Mouse (Mus musculus) intestine, postnatal 0 days (tissue): ENCODE results near the gene Bag5. TPM values are rescaled to one million over a fixed set of nuclear protein-coding genes. Genes with fewer than 3 reads are reported as not detected.

Experiments
- ATAC-seq: fragments of 200-750 bp; cut with Nextera tagmentation; 2 replicates; pipeline ENCODE4 v1.8.0; 2017; ENCODE audit warnings: mild to moderate bottlenecking, moderate TSS enrichment, moderate library complexity
- H3K27ac ChIP-seq: fragments of 300-500 bp; sonication (generic); 2 replicates; pipeline ENCODE4 v1.5.1; 2014; ENCODE audit warnings: mild to moderate bottlenecking, low read depth, low read length, moderate library complexity
- H3K27me3 ChIP-seq: fragments of 300-500 bp; sonication (generic); replicated peaks from 2 replicates; pipeline ENCODE4 v1.6.1; 2014; ENCODE audit warnings: low read length, mixed read lengths; ENCODE audit not compliant: control insufficient read depth, insufficient read depth
- H3K36me3 ChIP-seq: fragments of 300-500 bp; sonication (generic); 2 replicates; pipeline ENCODE4 v1.6.1; 2014; ENCODE audit warnings: mild to moderate bottlenecking, moderate library complexity; ENCODE audit not compliant: control insufficient read depth, insufficient read depth
- H3K4me1 ChIP-seq: fragments of 300-500 bp; sonication (generic); replicated peaks from 2 replicates; pipeline ENCODE4 v1.6.1; 2014; ENCODE audit warnings: antibody characterized with exemption, low read length, mixed read lengths; ENCODE audit not compliant: control insufficient read depth, insufficient read depth
- H3K4me2 ChIP-seq: fragments of 300-500 bp; sonication (generic); replicated peaks from 2 replicates; pipeline ENCODE4 v1.6.1; 2014; ENCODE audit warnings: low read depth, mild to moderate bottlenecking, moderate library complexity
- H3K4me3 ChIP-seq: fragments of 300-500 bp; sonication (generic); 2 replicates; pipeline ENCODE4 v1.5.1; 2014; ENCODE audit warnings: low read depth, low read length
- H3K9ac ChIP-seq: fragments of 300-500 bp; sonication (generic); 2 replicates; pipeline ENCODE4 v1.6.1; 2014; ENCODE audit warnings: mild to moderate bottlenecking, low read depth, low read length
- H3K9me3 ChIP-seq: fragments of 300-500 bp; sonication (generic); 2 replicates; pipeline ENCODE4 v1.6.1; 2016; ENCODE audit warnings: mixed run types; ENCODE audit not compliant: control insufficient read depth
- CTCF ChIP-seq: sonication (generic); IDR thresholded peaks from 2 replicates; pipeline ENCODE4 v1.5.1; 2016; ENCODE audit warnings: low read depth, mild to moderate bottlenecking, control low read depth, antibody characterized with exemption, moderate library complexity
- whole genome bisulfite sequencing: fragments of 180-500 bp; shearing (Covaris S2); extraction: QIAGEN DNeasy Blood & Tissue Kit; methylation state at CpG from one replicate; pipeline ENCODE4 v1.1.7; 2014; 5-methylcytosine and 5-hydroxymethylcytosine counted together
- polyA plus RNA-seq: library from polyadenylated mRNA; unstranded; fragments of >200 nt; fragmentation: Nextera tagmentation; extraction: Ambion mirVana; gene quantifications from 2 replicates; pipeline ENCODE4 v1.2.1, GENCODE M21; 2015

The Bag5 gene
- polyA plus RNA-seq, 1 experiment from 2014 or later: 29.6 TPM

- no peak overlapping the region for H3K4me3 ChIP-seq
- peaks cover 12% of the 10 kb centered on the region for H3K4me1 ChIP-seq
- peak; percentile 69 for ATAC-seq
- 38% methylated on average over 4 of the region's 4 CpGs for WGBS
- no peaks in the 10 kb centered on the region for H3K9me3 ChIP-seq
- H3K9ac ChIP-seq: no peak overlapping the region
- peak overlapping the region; percentile 71 for H3K27ac ChIP-seq
- no peaks in the 10 kb centered on the region for H3K27me3 ChIP-seq
- TF ChIP-seq CTCF: no peak
- no peaks in the 10 kb centered on the region for H3K36me3 ChIP-seq
- H3K4me2 ChIP-seq: no peak overlapping the region
Measured at GRCm38 (mm10) chr12:111697708-111698107, 15.3 kb downstream of the Bag5 start.

GRCm38 (mm10) chr12:111696239-111696638 lies 16.8 kb downstream of the Bag5 start:
- H3K27ac ChIP-seq: peak overlapping the region; percentile 60
- peak; percentile 89 for TF ChIP-seq CTCF
- H3K9me3 ChIP-seq: no peaks in the 10 kb centered on the region
- ATAC-seq: peak; percentile 35
- peaks cover 16% of the 10 kb centered on the region for H3K4me1 ChIP-seq
- peak overlapping the region; percentile 0; the same call in 1 of the 2 replicates for H3K4me2 ChIP-seq
- no peaks in the 10 kb centered on the region for H3K27me3 ChIP-seq
- 0 out of 2 replicates have a peak overlapping the region, but pooled peaks have one; percentile 26 for H3K9ac ChIP-seq
- H3K4me3 ChIP-seq: no peak overlapping the region
- 30% methylated on average over 6 of the region's 6 CpGs for WGBS
- H3K36me3 ChIP-seq: no peaks in the 10 kb centered on the region

GRCm38 (mm10) chr12:111694880-111695804 lies 17.9 kb downstream of the Bag5 start:
- no peak overlapping the region for H3K4me2 ChIP-seq
- H3K4me3 ChIP-seq: no peak overlapping the region
- H3K9me3 ChIP-seq: no peaks in the 10 kb centered on the region
- H3K9ac ChIP-seq: no peak overlapping the region
- no peak for TF ChIP-seq CTCF
- H3K27me3 ChIP-seq: no peaks in the 10 kb centered on the region
- H3K4me1 ChIP-seq: peaks cover 16% of the 10 kb centered on the region
- no peaks in the 10 kb centered on the region for H3K36me3 ChIP-seq
- H3K27ac ChIP-seq: peak overlapping the region; percentile 70; the same call in 1 of the 2 replicates
- ATAC-seq: no peak
- 61% methylated on average over 13 of the region's 13 CpGs for WGBS

- Histone ChIP-seq H3K4me2 (no peak overlapping the region), H3K9ac (no peak overlapping the region)
Measured at GRCm38 (mm10) chr12:111694271-111694781, 18.7 kb downstream of the Bag5 start.

GRCm38 (mm10) chr12:111693341-111694270 lies 19.5 kb downstream of the Bag5 start:
- Histone ChIP-seq H3K9ac (0 out of 2 replicates have a peak overlapping the region, but pooled peaks have one; percentile 7), H3K36me3 (no peaks in the 10 kb centered on the region), H3K4me3 (no peak overlapping the region), H3K4me1 (peaks cover 24% of the 10 kb centered on the region), H3K4me2 (0 out of 2 replicates have a peak overlapping the region, but pooled peaks have one; percentile 3), H3K9me3 (no peaks in the 10 kb centered on the region), H3K27ac (peak overlapping the region; percentile 70), H3K27me3 (no peaks in the 10 kb centered on the region)
- TF ChIP-seq CTCF: no peak; the same call in 1 of the 2 replicates
- WGBS: 45% methylated on average over 18 of the region's 18 CpGs
- no peak for ATAC-seq

More at GRCm38 (mm10) chr12:111694271-111694781, 18.7 kb downstream of the Bag5 start:
- ATAC-seq: no peak
- Histone ChIP-seq H3K4me3 (no peak overlapping the region), H3K27me3 (no peaks in the 10 kb centered on the region), H3K9me3 (no peaks in the 10 kb centered on the region), H3K36me3 (no peaks in the 10 kb centered on the region), H3K27ac (peak overlapping the region; percentile 70), H3K4me1 (peaks cover 20% of the 10 kb centered on the region)
- 26% methylated on average over 11 of the region's 12 CpGs for WGBS
- no peak for TF ChIP-seq CTCF
